Mouse (Mus musculus) spleen, adult 2 months (tissue): ENCODE measurements at regions not wholly inside any gene's neighbourhood (a gene's known extent, or its start where the extent isn't known, plus 50 kb on each side); places are given as distances from the start of the nearest gene placed in this dataset.

Source experiments
- DNase-seq, 2 experiments: peaks; one replicate each; pipeline versions ENCODE4 v3.0.0 to v3.0.0-alpha.2; 2012 to 2021; ENCODE audit warnings: low spot score in 2 of 2, low read depth in 1 of 2
- H3K27ac ChIP-seq: fragments of 200-500 bp; 2 replicates; pipeline ENCODE4 v1.5.1; 2012; ENCODE audit warnings: low read length, inconsistent platforms; ENCODE audit not compliant: insufficient read depth
- H3K27me3 ChIP-seq: fragments of 200-500 bp; 2 replicates; pipeline ENCODE4 v1.6.1; 2012; ENCODE audit warnings: mild to moderate bottlenecking, moderate library complexity, low read length, inconsistent platforms; ENCODE audit not compliant: control insufficient read depth, insufficient read depth
- H3K36me3 ChIP-seq: fragments of 200-500 bp; 2 replicates; pipeline ENCODE4 v1.6.1; 2012; ENCODE audit warnings: mild to moderate bottlenecking, low read length, inconsistent platforms; ENCODE audit not compliant: control insufficient read depth, insufficient read depth
- H3K4me1 ChIP-seq: fragments of 200-500 bp; 2 replicates; pipeline ENCODE4 v1.6.1; 2011; ENCODE audit warnings: inconsistent platforms; ENCODE audit not compliant: control insufficient read depth, insufficient read depth, insufficient read length
- H3K4me3 ChIP-seq: fragments of 200-500 bp; 2 replicates; pipeline ENCODE4 v1.5.1; 2011; ENCODE audit warnings: mild to moderate bottlenecking, inconsistent platforms; ENCODE audit not compliant: insufficient read depth, insufficient read length; ENCODE audit errors: extremely low read depth
- CTCF ChIP-seq: fragments of 200-500 bp; IDR thresholded peaks from 2 replicates; pipeline ENCODE4 v1.5.1; 2011; ENCODE audit warnings: mild to moderate bottlenecking, inconsistent platforms; ENCODE audit not compliant: insufficient read depth, insufficient read length, insufficient replicate concordance; ENCODE audit errors: extremely low read depth
- POLR2A ChIP-seq: fragments of 200-500 bp; IDR thresholded peaks from 2 replicates; pipeline ENCODE4 v1.6.1; 2011; ENCODE audit warnings: low read depth, low read length, inconsistent platforms
- WGBS: fragments of 180-500 bp; shearing (Covaris S2); methylation state at CpG from one replicate; pipeline ENCODE4 v1.1.7; 2018; 5-methylcytosine and 5-hydroxymethylcytosine counted together

DNA sequence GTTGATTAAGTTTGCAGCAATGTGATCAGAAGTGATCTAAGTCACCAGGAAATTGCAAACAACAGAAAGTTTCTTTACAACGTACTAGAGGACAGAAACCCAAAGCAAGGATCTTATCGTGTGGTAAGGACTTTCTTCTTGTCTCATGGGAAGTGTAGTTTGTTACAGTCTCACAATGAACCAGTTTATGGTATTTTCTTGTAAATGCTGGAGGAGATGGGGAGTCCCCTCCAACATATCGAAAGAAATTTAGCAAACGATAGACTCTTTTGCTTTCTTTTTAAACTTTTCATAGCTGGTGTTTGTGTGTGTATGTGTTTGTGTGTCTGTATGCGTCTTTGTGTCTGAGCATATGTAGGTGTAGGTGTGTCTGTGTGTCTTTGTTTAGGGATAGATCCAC lies 453.0 kb upstream of the Dab2 start:
- 87% methylated on average over 5 of the region's 5 CpGs for WGBS
- no peak for DNase-seq
- TF ChIP-seq CTCF (no peak), POLR2A (no peak)
- Histone ChIP-seq H3K4me3 (no peak overlapping the region), H3K36me3 (no peaks in the 10 kb centered on the region), H3K27ac (no peak overlapping the region), H3K27me3 (no peaks in the 10 kb centered on the region), H3K4me1 (no peaks in the 10 kb centered on the region)

DNA sequence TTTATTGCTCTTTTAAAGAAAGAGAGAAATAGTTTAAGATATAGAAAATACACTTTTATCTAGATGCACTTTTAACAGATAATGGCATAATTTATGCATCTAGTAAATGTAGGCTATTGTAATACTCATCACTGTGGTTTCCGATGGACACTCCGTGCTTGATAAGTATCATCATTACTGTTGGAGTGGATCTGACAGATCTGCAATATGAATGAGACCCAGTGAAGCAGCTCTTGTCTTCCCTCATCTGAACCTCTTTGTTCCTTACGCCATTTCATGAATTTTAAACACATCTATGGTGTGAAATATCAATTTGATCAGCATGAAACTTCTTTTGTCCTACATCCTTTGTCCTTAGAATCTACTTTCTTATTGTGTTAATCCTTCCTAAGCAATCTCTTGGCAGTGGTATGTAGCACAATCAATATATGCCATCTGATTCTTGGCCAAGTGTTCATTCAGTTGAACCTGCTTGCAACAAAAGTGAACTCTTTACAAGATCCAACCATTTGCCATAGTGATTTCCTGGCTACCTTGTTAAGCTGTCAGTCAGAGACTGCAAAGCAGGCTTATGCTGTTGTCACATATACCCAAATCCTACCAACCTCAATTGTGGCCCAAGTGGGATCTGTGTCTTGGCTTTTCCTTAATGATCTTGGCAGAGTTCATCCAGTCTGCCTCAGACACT lies 452.0 kb upstream of the Dab2 start:
- TF ChIP-seq POLR2A (no peak), CTCF (no peak)
- no peaks in the 10 kb centered on the region for H3K36me3 ChIP-seq
- no peak for DNase-seq
- H3K27me3 ChIP-seq = no peaks in the 10 kb centered on the region
- H3K4me3 ChIP-seq = no peak overlapping the region
- no peak overlapping the region for H3K27ac ChIP-seq
- 87% methylated on average over 3 of the region's 3 CpGs for WGBS
- H3K4me1 ChIP-seq = no peaks in the 10 kb centered on the region

DNA sequence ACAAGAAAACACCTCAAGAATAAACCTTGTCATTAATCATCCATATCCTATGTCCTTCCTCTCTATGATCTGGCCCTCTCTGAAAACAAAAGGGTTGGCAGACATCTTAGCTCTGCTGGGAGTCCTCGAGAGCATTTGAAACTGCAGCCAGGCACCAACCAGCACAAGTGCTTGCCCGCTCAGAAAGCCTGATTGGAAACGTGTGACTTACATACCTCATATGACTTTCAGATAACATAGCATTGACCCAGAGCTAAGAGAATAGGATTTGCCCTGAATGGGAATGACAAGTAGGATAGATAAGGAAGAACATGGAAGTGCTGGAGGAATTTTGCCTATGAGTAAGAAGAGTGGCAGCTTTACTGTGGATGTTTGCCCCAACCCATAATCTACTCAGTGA lies 447.1 kb upstream of the Dab2 start:
- no peaks in the 10 kb centered on the region for H3K36me3 ChIP-seq
- WGBS = 81% methylated on average over 3 of the region's 3 CpGs
- H3K4me1 ChIP-seq = no peaks in the 10 kb centered on the region
- no peak overlapping the region for H3K27ac ChIP-seq
- no peak overlapping the region for H3K4me3 ChIP-seq
- TF ChIP-seq CTCF = no peak
- no peak for TF ChIP-seq POLR2A
- DNase-seq = no peak
- H3K27me3 ChIP-seq = no peaks in the 10 kb centered on the region

DNA sequence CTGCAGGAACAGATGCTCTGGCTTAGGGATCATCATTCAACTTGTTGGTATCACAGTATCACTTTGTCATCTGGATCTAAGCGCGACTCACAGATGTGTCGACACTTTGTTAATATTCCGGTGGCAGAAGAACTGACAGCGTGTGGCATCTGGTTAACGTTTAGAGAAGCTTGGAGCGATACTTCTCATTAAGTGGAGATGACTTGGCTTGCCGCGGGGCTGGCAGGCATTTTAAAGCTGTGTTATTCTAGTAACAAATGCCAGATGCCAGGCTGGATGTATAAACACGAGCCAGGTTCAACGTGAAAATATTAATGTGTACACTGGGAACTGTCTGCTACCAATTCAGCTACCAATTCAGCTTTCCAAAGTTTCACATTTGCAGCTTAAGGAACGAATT lies 430.3 kb upstream of the Dab2 start:
- WGBS = 90% methylated on average over 12 of the region's 12 CpGs
- no peak for DNase-seq
- Histone ChIP-seq H3K36me3 (no peaks in the 10 kb centered on the region), H3K4me1 (no peaks in the 10 kb centered on the region), H3K27me3 (no peaks in the 10 kb centered on the region), H3K27ac (no peak overlapping the region), H3K4me3 (no peak overlapping the region)
- TF ChIP-seq CTCF = no peak
- TF ChIP-seq POLR2A = no peak

GRCm38 (mm10) chr15:5869866-5870265 lies 429.7 kb upstream of the Dab2 start:
- 72% methylated on average over 2 of the region's 2 CpGs for WGBS
- Histone ChIP-seq H3K4me1 (no peaks in the 10 kb centered on the region), H3K4me3 (no peak overlapping the region), H3K36me3 (no peaks in the 10 kb centered on the region), H3K27ac (no peak overlapping the region), H3K27me3 (no peaks in the 10 kb centered on the region)
- TF ChIP-seq POLR2A (no peak), CTCF (no peak)
- DNase-seq = no peak

GRCm38 (mm10) chr15:5872042-5872441 lies 427.5 kb upstream of the Dab2 start:
- H3K4me3 ChIP-seq = no peak overlapping the region
- no peak for DNase-seq
- 51% methylated on average over 3 of the region's 3 CpGs for WGBS
- TF ChIP-seq CTCF (no peak), POLR2A (no peak)
- H3K4me1 ChIP-seq = no peaks in the 10 kb centered on the region
- no peak overlapping the region for H3K27ac ChIP-seq
- H3K36me3 ChIP-seq = no peaks in the 10 kb centered on the region
- H3K27me3 ChIP-seq = no peaks in the 10 kb centered on the region

- no peak for DNase-seq
- 89% methylated on average over 5 of the region's 5 CpGs for WGBS
- H3K4me3 ChIP-seq = no peak overlapping the region
- no peaks in the 10 kb centered on the region for H3K4me1 ChIP-seq
- no peaks in the 10 kb centered on the region for H3K36me3 ChIP-seq
- no peak overlapping the region for H3K27ac ChIP-seq
- H3K27me3 ChIP-seq = no peaks in the 10 kb centered on the region
- TF ChIP-seq CTCF (no peak), POLR2A (no peak)
Measured at GRCm38 (mm10) chr15:5877749-5878148, 421.8 kb upstream of the Dab2 start.
